Mouse (Mus musculus): ENCODE results near the gene Mycbp2. TPM values are rescaled to one million over a fixed set of nuclear protein-coding genes. Genes with fewer than 3 reads are reported as not detected.

The Mycbp2 gene
- total RNA-seq (2021) (10 to 100 TPM; 26.6 to 27.5 TPM), polyA plus RNA-seq (2012; rRNA removed) (12.6 and 19.0 TPM in 2 replicates)
- long read RNA-seq, partial matches to known transcripts: 3 of 6 reads
- long read RNA-seq, other reads (novel, unspliced or antisense): 3 of 6 reads

DNA sequence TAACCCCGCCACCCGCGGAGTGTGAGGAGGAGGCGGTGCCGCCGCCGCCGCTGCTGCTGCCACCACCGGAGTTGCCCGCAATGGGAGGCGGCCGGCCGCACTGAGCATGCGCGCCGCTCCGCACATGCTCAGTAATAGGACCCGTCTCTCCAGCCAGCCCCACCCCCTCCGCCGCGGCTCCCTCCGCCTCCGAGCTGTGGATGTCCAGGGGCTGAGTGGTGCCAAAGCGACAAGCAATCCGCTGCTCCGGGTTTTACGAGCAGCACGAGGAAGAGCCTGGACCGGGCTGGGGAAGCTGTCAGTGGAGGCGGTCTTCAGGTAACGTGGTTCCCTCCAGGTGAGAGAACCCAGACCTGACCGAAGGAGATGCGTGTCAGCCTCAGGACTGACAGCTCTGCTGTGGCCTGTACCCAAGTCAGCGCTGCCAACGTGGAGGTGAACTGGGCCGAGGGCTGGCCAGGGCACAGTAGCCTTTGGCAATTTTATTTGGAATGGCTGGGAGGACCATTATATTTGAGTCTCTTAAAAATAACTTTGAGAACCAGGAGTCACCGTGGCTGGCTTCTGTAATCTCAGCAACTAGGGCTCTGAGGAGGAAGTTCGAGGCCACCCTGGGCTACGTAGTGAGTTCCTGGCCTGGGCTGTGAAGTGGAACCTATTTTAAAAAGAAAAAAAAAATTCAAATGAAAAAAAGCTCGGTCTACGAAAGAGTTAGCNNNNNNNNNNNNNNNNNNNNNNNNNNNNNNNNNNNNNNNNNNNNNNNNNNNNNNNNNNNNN is at the start of gene Mycbp2:
TSS of gene Mycbp2 (minus strand) at position 86 of the 777 bp plus-strand sequence.
- Histone ChIP-seq H3K4me3 (peak within 1 kb of the TSS; percentile 88), H3K36me3 (ENCODE audit: control insufficient read depth, insufficient read depth, low read length) (peaks cover 7% of the 10 kb centered on the region), H3K27me3 (ENCODE audit: control insufficient read depth, insufficient read depth, low read length) (no peaks in the 10 kb centered on the region), H3K4me1 (ENCODE audit: control insufficient read depth, insufficient read depth, low read length) (no peaks in the 10 kb centered on the region; the same call in 1 of the 2 replicates), H3K27ac (peak within 1 kb of the TSS; percentile 87), H3K9ac (ENCODE audit: low read depth, low read length) (peak within 1 kb of the TSS; percentile 90), H3K79me2 (replicated peaks; ENCODE audit: control insufficient read depth, insufficient read depth, low read length) (peaks cover 4% of the 10 kb centered on the region)
- DNase-seq: peak; percentile 98 to 99
- TF ChIP-seq EP300 (IDR thresholded peaks at IDR 0.05; ENCODE audit: insufficient read depth, low read depth, low read length) (0 out of 2 replicates have a peak, but pooled peaks have one; percentile 50), POLR2A (IDR thresholded peaks at IDR 0.05; ENCODE audit: insufficient read depth, low read depth, low read length) (peak; percentile 57), CTCF (IDR thresholded peaks at IDR 0.05) (no peak)
- intact Hi-C loops (cut with DNase I): loop anchor here (1.0 to 10.0 kb wide), 3 partner anchors 125 to 279 kb away; partner anchors contain the start of gene Fbxl3
- WGBS: 5% methylated on average over 32 of the region's 41 CpGs

DNA sequence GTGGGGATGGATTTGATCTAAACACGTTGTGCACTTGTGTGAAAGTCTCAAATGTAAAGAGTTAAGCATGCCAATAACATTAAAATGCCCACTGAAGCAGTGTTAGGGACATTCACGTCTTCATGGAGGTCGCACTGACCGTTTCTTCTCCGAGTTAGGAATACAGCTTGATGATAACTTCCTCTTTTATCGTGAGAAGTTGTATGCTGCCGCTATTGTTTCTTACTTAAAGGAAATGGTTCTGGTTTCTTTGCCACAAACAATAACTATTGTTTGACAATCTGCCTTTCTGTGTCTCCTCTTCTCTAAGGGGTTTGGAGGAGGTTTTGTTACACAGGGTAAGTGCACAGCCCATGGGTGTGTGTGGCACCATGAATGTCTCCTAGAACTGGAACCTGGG is 45.8 kb upstream of the Mycbp2 start:
- H3K36me3 ChIP-seq (ENCODE audit: control insufficient read depth, insufficient read depth, low read length): no peaks in the 10 kb centered on the region
- no peak for TF ChIP-seq CTCF (IDR thresholded peaks at IDR 0.05)
- 48% methylated on average over 7 of the region's 7 CpGs for WGBS
- no peak overlapping the region for H3K4me3 ChIP-seq
- H3K4me1 ChIP-seq (ENCODE audit: control insufficient read depth, insufficient read depth, low read length): no peaks in the 10 kb centered on the region
- H3K9ac ChIP-seq (ENCODE audit: low read depth, low read length): no peak overlapping the region
- H3K27ac ChIP-seq: no peak overlapping the region
- DNase-seq: no peak
- H3K79me2 ChIP-seq (replicated peaks; ENCODE audit: control insufficient read depth, insufficient read depth, low read length): no peaks in the 10 kb centered on the region
- intact Hi-C loops (cut with DNase I): no loop called here
- no peaks in the 10 kb centered on the region for H3K27me3 ChIP-seq (ENCODE audit: control insufficient read depth, insufficient read depth, low read length)

- no peak overlapping the region for H3K27ac ChIP-seq
- no peaks in the 10 kb centered on the region for H3K79me2 ChIP-seq (replicated peaks; ENCODE audit: control insufficient read depth, insufficient read depth, low read length)
- no peaks in the 10 kb centered on the region for H3K4me1 ChIP-seq (ENCODE audit: control insufficient read depth, insufficient read depth, low read length)
- no peak overlapping the region for H3K4me3 ChIP-seq
- no peak for DNase-seq
- H3K27me3 ChIP-seq (ENCODE audit: control insufficient read depth, insufficient read depth, low read length): 0 out of 2 replicates have a peak, but pooled peaks cover 1% of the 10 kb centered on the region
- 81% methylated on average over 4 of the region's 4 CpGs for WGBS
- TF ChIP-seq CTCF (IDR thresholded peaks at IDR 0.05) (no peak), EP300 (IDR thresholded peaks at IDR 0.05; ENCODE audit: insufficient read depth, low read depth, low read length) (no peak), POLR2A (IDR thresholded peaks at IDR 0.05; ENCODE audit: insufficient read depth, low read depth, low read length) (no peak)
- H3K9ac ChIP-seq (ENCODE audit: low read depth, low read length): no peak overlapping the region
- H3K36me3 ChIP-seq (ENCODE audit: control insufficient read depth, insufficient read depth, low read length): no peaks in the 10 kb centered on the region
- intact Hi-C loops (cut with DNase I): no loop called here
Measured at GRCm38 (mm10) chr14:103387431-103387830, 40.8 kb upstream of the Mycbp2 start.

DNA sequence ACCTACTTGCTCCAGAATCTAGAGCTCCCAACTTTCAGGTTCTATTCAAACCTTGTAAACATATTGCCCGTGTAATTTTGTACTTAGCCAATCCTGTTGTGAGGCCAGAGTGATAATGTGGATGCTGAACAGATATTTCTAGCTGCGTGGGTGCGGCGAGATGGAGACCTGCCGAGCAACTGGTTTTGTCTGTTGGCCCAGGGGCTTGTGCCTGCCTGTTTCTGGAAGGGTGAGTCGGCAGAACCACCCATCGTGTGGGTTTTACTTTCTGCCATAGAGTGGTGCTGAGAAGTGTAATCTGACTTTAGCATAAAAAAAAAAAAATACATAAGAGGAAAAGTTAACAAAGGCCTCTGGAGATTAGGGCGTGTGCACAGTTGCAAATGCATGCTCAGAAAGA is 40.3 kb upstream of the Mycbp2 start:
- Histone ChIP-seq H3K27ac (no peak overlapping the region), H3K27me3 (ENCODE audit: control insufficient read depth, insufficient read depth, low read length) (0 out of 2 replicates have a peak, but pooled peaks cover 1% of the 10 kb centered on the region), H3K4me3 (no peak overlapping the region), H3K4me1 (ENCODE audit: control insufficient read depth, insufficient read depth, low read length) (no peaks in the 10 kb centered on the region), H3K36me3 (ENCODE audit: control insufficient read depth, insufficient read depth, low read length) (no peaks in the 10 kb centered on the region), H3K9ac (ENCODE audit: low read depth, low read length) (no peak overlapping the region), H3K79me2 (replicated peaks; ENCODE audit: control insufficient read depth, insufficient read depth, low read length) (no peaks in the 10 kb centered on the region)
- intact Hi-C loops (cut with DNase I): no loop called here
- DNase-seq: no peak
- 77% methylated on average over 8 of the region's 8 CpGs for WGBS
- TF ChIP-seq EP300 (IDR thresholded peaks at IDR 0.05; ENCODE audit: insufficient read depth, low read depth, low read length) (no peak), CTCF (IDR thresholded peaks at IDR 0.05) (no peak), POLR2A (IDR thresholded peaks at IDR 0.05; ENCODE audit: insufficient read depth, low read depth, low read length) (no peak)

DNA sequence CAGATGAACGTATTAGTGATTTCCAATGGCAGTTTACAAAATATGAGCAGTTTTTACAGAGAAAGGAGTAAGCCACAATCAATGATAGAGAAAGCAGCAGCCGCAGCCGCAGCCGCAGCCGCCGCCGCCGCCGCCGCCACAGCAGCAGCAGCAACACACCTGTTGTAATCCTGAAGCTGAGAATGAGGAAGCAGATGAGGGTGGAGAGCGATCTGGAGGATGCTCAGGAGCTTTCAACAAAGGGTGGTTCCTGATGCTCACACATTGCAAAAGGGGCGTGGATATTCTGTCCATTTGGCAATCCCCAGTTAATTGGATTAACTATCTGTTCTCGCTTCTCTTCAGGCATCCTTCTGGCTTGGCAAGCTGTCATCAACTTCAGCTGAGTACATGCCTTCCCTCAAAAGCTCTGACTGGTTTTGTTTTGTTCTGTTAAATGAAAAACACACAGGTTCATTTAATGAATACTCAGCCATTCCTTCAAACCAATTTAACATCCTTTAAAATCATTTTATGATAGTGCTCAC is 38.5 kb upstream of the Mycbp2 start:
- 62% methylated on average over 13 of the region's 13 CpGs for WGBS
- Histone ChIP-seq H3K79me2 (replicated peaks; ENCODE audit: control insufficient read depth, insufficient read depth, low read length) (no peaks in the 10 kb centered on the region), H3K27me3 (ENCODE audit: control insufficient read depth, insufficient read depth, low read length) (0 out of 2 replicates have a peak, but pooled peaks cover 1% of the 10 kb centered on the region), H3K4me1 (ENCODE audit: control insufficient read depth, insufficient read depth, low read length) (no peaks in the 10 kb centered on the region), H3K9ac (ENCODE audit: low read depth, low read length) (no peak overlapping the region), H3K36me3 (ENCODE audit: control insufficient read depth, insufficient read depth, low read length) (no peaks in the 10 kb centered on the region), H3K4me3 (no peak overlapping the region), H3K27ac (no peak overlapping the region)
- DNase-seq: no peak
- no peak for TF ChIP-seq EP300 (IDR thresholded peaks at IDR 0.05; ENCODE audit: insufficient read depth, low read depth, low read length)
- TF ChIP-seq POLR2A (IDR thresholded peaks at IDR 0.05; ENCODE audit: insufficient read depth, low read depth, low read length): no peak
- TF ChIP-seq CTCF (IDR thresholded peaks at IDR 0.05): no peak
- intact Hi-C loops (cut with DNase I): no loop called here

DNA sequence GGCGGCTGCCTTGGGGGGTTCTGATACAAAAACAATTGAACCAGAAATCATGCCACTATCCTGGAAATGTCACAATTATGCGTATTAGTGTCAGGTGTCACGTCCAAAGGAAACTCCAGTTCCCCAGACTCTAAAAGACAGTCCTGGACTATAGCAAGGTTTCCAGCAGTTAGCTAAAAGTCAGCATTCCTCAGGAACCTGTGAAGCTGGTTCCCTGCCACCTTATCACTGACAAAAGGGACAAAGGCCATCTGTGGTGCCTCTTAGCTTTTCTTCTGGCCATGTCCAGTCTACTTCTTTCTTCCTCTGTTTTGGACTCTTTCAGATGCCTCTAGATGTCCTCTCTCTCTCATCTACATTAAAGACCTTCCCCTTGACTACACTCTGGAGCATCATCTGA is 32.1 kb upstream of the Mycbp2 start:
- no peaks in the 10 kb centered on the region for H3K79me2 ChIP-seq (replicated peaks; ENCODE audit: control insufficient read depth, insufficient read depth, low read length)
- no peaks in the 10 kb centered on the region for H3K4me1 ChIP-seq (ENCODE audit: control insufficient read depth, insufficient read depth, low read length)
- intact Hi-C loops (cut with DNase I): no loop called here
- H3K9ac ChIP-seq (ENCODE audit: low read depth, low read length): no peak overlapping the region
- H3K27me3 ChIP-seq (ENCODE audit: control insufficient read depth, insufficient read depth, low read length): no peaks in the 10 kb centered on the region
- no peak for DNase-seq
- no peaks in the 10 kb centered on the region for H3K36me3 ChIP-seq (ENCODE audit: control insufficient read depth, insufficient read depth, low read length)
- TF ChIP-seq CTCF (IDR thresholded peaks at IDR 0.05) (no peak), EP300 (IDR thresholded peaks at IDR 0.05; ENCODE audit: insufficient read depth, low read depth, low read length) (no peak), POLR2A (IDR thresholded peaks at IDR 0.05; ENCODE audit: insufficient read depth, low read depth, low read length) (no peak)
- 59% methylated on average over 3 of the region's 3 CpGs for WGBS
- no peak overlapping the region for H3K27ac ChIP-seq
- H3K4me3 ChIP-seq: no peak overlapping the region

Measured in heart, adult 2 months (tissue).